Mouse (Mus musculus) embryonic fibroblast, embryonic 13.5 days (primary cell): ENCODE results near the gene Cst13.

Experiments used
- CTCF ChIP-seq: IDR thresholded peaks from 2 replicates; pipeline ENCODE4 v1.5.1; 2011; ENCODE audit warnings: mild to moderate bottlenecking, control low read depth, low read length, moderate library complexity, borderline replicate concordance; ENCODE audit not compliant: insufficient read depth
- POLR2A ChIP-seq: IDR thresholded peaks from 2 replicates; pipeline ENCODE4 v1.6.1; 2011; ENCODE audit warnings: low read depth, mild to moderate bottlenecking, control low read depth, low read length, moderate library complexity

- TF ChIP-seq CTCF = no peak
- no peak for TF ChIP-seq POLR2A
Observed at GRCm38 (mm10) chr2:148781709-148782108, 38.2 kb upstream of the Cst13 start, which contains the start of gene 8030411F24Rik.
